Mouse (Mus musculus) liver, adult 2 months (tissue): Measurements from ENCODE around the gene Kcnc1. TPM values are rescaled to one million over a fixed set of nuclear protein-coding genes. Genes with fewer than 3 reads are reported as not detected.

Experiments used
- DNase-seq: peaks from one replicate; pipeline ENCODE4 v3.0.0-alpha.2; 2011; ENCODE audit warnings: low read depth, low spot score; ENCODE audit errors: extremely low read depth
- H3K27ac ChIP-seq: fragments of 200-500 bp; replicated peaks from 2 replicates; pipeline ENCODE4 v1.5.1; 2012; ENCODE audit warnings: low read depth, mild to moderate bottlenecking, control low read depth, inconsistent platforms, low read length; ENCODE audit not compliant: insufficient read depth
- H3K27me3 ChIP-seq: fragments of 200-500 bp; 2 replicates; pipeline ENCODE4 v1.6.1; 2012; ENCODE audit warnings: mild to moderate bottlenecking, moderate library complexity, low read length, inconsistent platforms; ENCODE audit not compliant: control insufficient read depth, insufficient read depth
- H3K36me3 ChIP-seq: fragments of 200-500 bp; 2 replicates; pipeline ENCODE4 v1.6.1; 2012; ENCODE audit warnings: low read length, inconsistent platforms; ENCODE audit not compliant: control insufficient read depth, insufficient read depth
- H3K4me1 ChIP-seq: fragments of 200-500 bp; 2 replicates; pipeline ENCODE4 v1.6.1; 2011; ENCODE audit warnings: low read length; ENCODE audit not compliant: control insufficient read depth, insufficient read depth
- H3K4me3 ChIP-seq: fragments of 200-500 bp; 2 replicates; pipeline ENCODE4 v1.5.1; 2011; ENCODE audit warnings: low read depth, mild to moderate bottlenecking, control low read depth, low read length, moderate library complexity; ENCODE audit not compliant: insufficient read depth
- H3K79me2 ChIP-seq: fragments of 200-500 bp; 2 replicates; pipeline ENCODE4 v1.6.1; 2012; ENCODE audit warnings: inconsistent platforms, mild to moderate bottlenecking, low read length, moderate library complexity; ENCODE audit not compliant: control insufficient read depth, insufficient read depth
- H3K9ac ChIP-seq: fragments of 200-500 bp; 2 replicates; pipeline ENCODE4 v1.6.1; 2012; ENCODE audit warnings: low read depth, mild to moderate bottlenecking, control low read depth, inconsistent platforms, low read length
- CTCF ChIP-seq: fragments of 200-500 bp; IDR thresholded peaks from 2 replicates; pipeline ENCODE4 v1.5.1; 2011; ENCODE audit warnings: low read depth, low read length, control low read depth
- POLR2A ChIP-seq: fragments of 200-500 bp; IDR thresholded peaks from 2 replicates; pipeline ENCODE4 v1.6.1; 2011; ENCODE audit warnings: low read length, control low read depth; ENCODE audit not compliant: insufficient read depth; ENCODE audit errors: extremely low read depth
- WGBS: fragments of 180-500 bp; shearing (Covaris S2); methylation state at CpG from one replicate; pipeline ENCODE4 v1.1.7; 2018; 5-methylcytosine and 5-hydroxymethylcytosine counted together
- polyA plus RNA-seq: library from polyadenylated mRNA; depleted of rRNA; stranded (reverse); fragments of >200 nt; gene quantifications from 2 replicates; pipeline ENCODE4 v1.2.3, GENCODE M21; 2012
- total RNA-seq: library from RNA; depleted of rRNA; stranded (reverse); fragments of >200 nt; gene quantifications from 2 replicates; pipeline ENCODE4 v1.2.3, GENCODE M21; 2014

The Kcnc1 gene
- total and polyA plus RNA-seq, 2 experiments: under 0.01 TPM; not detected in 1

DNA sequence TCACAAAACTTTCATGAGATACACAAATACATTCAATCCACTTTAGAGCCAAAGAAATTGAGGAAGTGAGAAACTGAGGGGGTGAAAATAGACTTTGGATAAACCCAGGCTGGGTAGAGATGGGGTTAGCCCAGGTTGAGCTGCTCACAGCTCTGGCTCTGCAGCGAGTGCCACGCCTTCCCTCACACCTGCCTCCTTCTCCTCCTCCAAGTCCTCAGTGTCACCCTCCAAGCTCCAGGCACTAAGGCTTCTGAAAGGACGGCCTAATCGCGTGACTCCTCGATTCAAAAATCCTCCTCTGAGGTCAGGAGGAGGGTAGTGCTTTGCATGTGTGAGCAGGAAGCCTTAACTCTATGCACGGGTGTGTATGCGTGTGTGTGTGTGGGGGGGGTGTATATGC, 66.8 kb downstream of the Kcnc1 start:
- 82% methylated on average over 8 of the region's 8 CpGs for WGBS
- no peak for DNase-seq

DNA sequence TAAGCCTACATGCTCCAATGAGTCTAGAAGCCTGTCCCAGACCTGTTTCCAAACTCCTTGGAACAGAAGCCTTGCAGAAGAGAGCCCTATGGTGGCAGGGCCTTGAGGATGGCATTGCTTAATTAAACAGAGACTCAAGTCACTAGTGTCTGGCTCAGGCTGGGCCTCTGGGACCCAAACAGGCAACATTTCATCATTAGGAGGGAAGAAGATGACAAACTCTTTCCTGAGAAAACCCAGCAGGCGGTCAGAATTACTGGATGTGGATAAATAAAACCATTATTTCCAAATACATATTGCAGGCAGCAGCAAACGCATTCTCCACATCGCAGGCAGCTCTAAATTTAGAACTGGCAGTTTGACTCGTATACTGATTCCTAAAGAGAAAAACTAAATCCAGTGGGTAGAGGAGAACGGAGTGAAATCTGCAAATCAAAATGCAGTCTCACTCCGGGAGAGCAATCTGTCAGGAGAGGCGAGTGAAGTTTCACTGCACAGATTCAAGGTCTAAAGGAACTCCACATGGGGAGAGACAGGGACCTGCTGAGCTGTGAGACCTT, 70.2 kb downstream of the Kcnc1 start:
- no peak for DNase-seq
- no peak for TF ChIP-seq POLR2A
- no peak for TF ChIP-seq CTCF
- WGBS: 83% methylated on average over 7 of the region's 7 CpGs

More for the DNA sequence above, 66.8 kb downstream of the Kcnc1 start:
- Histone ChIP-seq H3K9ac (no peak overlapping the region), H3K27ac (no peak overlapping the region), H3K4me1 (no peaks in the 10 kb centered on the region), H3K27me3 (no peaks in the 10 kb centered on the region), H3K36me3 (no peaks in the 10 kb centered on the region), H3K79me2 (no peaks in the 10 kb centered on the region), H3K4me3 (no peak overlapping the region)
- no peak for TF ChIP-seq CTCF
- no peak for TF ChIP-seq POLR2A

DNA sequence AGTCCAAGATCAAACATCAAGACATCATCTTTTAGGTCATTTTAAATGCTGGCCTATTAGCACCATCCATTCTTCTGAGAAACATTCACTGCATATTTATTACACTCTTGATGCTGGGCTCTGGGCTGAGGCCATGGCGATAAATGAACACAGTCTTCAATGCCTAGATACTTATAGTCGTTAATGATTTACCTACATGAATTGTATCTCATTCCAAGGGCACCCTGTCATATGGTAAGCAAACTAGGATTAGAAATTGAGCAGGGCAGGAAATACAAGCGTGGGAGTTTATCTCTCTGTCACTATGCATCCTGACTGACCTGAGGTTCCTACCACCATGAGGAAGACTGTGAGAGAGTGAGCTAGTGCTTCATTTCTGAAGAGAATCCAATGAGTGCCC, 73.2 kb downstream of the Kcnc1 start:
- Histone ChIP-seq H3K27me3 (no peaks in the 10 kb centered on the region), H3K79me2 (no peaks in the 10 kb centered on the region), H3K9ac (no peak overlapping the region), H3K36me3 (no peaks in the 10 kb centered on the region), H3K4me3 (no peak overlapping the region), H3K27ac (no peak overlapping the region), H3K4me1 (no peaks in the 10 kb centered on the region)
- no peak for TF ChIP-seq POLR2A
- TF ChIP-seq CTCF: no peak
- 82% methylated on average over 3 of the region's 3 CpGs for WGBS
- no peak for DNase-seq

More for the DNA sequence above, 70.2 kb downstream of the Kcnc1 start:
- no peaks in the 10 kb centered on the region for H3K36me3 ChIP-seq
- no peaks in the 10 kb centered on the region for H3K79me2 ChIP-seq
- no peaks in the 10 kb centered on the region for H3K27me3 ChIP-seq
- no peak overlapping the region for H3K9ac ChIP-seq
- no peak overlapping the region for H3K27ac ChIP-seq
- no peak overlapping the region for H3K4me3 ChIP-seq
- H3K4me1 ChIP-seq: no peaks in the 10 kb centered on the region

DNA sequence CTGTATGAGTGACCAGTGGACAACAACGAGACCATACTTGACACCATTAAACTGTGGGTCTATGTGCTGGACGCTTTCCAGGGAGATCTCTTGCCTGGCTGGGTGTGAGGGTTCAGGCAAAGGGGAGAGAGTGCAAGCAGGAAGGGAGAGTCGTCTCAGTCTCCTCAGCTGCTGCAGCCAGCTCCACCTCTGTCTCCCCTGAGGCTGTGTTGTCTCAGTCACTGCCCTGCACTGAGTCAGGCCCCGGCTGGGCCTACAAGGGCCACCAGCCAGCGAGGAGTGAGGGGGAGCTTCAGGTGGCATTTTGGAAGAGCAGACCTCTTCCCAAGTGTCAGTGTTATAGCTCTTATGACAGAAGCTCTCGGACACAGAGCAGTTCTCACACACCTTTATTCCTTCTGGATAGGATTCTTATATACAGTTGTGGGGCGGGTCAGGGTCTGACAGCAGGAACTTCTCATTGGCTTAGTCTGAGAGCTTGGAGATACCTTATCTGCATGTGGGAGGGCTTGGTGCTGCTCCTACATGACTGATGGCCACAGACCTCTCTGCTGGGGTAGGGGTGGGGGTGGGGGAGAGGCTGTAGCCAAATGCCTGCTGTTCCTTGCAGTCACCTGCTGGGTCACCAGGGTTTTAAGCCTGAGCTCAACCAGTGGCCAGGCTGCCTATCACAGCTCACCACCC, 74.9 kb downstream of the Kcnc1 start:
- H3K79me2 ChIP-seq: no peaks in the 10 kb centered on the region
- 78% methylated on average over 7 of the region's 7 CpGs for whole genome bisulfite sequencing
- H3K27me3 ChIP-seq: no peaks in the 10 kb centered on the region
- TF ChIP-seq CTCF: no peak
- no peak for TF ChIP-seq POLR2A
- H3K9ac ChIP-seq: no peak overlapping the region
- no peak for DNase-seq
- no peaks in the 10 kb centered on the region for H3K36me3 ChIP-seq
- H3K4me3 ChIP-seq: no peak overlapping the region
- H3K27ac ChIP-seq: no peak overlapping the region
- H3K4me1 ChIP-seq: no peaks in the 10 kb centered on the region

DNA sequence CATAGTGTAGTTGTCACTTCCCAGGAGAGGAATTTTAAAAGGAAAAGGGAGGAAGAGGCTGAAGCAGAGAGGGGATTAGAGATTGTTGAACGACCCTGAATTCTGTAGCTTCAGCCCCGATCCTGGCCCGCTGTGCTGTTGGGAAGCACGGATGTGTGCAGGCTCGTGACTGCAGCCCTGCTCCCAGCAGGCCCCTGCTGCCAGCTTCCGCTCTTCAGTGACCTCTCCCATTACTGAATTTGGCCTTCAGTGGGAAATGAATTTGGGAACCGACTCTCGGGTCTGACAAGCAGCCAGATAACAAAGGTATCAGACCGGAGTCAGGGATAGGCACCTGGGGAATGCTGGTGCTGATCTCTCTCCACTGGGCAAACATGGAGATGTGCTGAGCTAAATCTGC, 76.8 kb downstream of the Kcnc1 start:
- Histone ChIP-seq H3K27me3 (no peaks in the 10 kb centered on the region), H3K36me3 (no peaks in the 10 kb centered on the region), H3K9ac (no peak overlapping the region), H3K27ac (no peak overlapping the region), H3K4me1 (no peaks in the 10 kb centered on the region), H3K79me2 (no peaks in the 10 kb centered on the region), H3K4me3 (no peak overlapping the region)
- TF ChIP-seq CTCF: no peak
- no peak for TF ChIP-seq POLR2A
- DNase-seq: no peak
- WGBS: 46% methylated on average over 9 of the region's 9 CpGs

DNA sequence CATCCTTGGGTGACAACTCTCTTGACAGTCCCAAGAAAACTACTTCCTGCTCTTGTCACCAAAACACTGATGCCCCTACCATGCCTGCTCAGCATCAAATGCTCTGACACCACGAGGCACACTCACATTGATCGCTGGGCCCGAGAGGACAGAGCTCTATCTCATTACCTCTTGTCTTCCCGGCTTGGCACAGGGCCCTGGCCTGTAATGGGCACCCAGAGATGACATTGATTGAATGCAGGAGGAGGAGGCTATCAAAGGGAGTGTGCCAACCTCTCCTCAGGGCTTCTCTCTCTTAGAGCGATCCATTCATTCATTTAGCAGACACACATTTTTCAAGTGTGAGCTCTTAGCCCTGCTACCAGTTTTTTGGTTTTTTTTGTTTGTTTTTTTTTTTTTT, 79.2 kb downstream of the Kcnc1 start:
- TF ChIP-seq POLR2A: no peak
- TF ChIP-seq CTCF: no peak
- Histone ChIP-seq H3K27me3 (no peaks in the 10 kb centered on the region), H3K79me2 (no peaks in the 10 kb centered on the region), H3K4me3 (no peak overlapping the region), H3K36me3 (no peaks in the 10 kb centered on the region), H3K9ac (no peak overlapping the region), H3K4me1 (no peaks in the 10 kb centered on the region), H3K27ac (no peak overlapping the region)
- WGBS: 78% methylated on average over 5 of the region's 5 CpGs
- DNase-seq: no peak
